Mouse (Mus musculus) stomach, embryonic 16.5 days (tissue): ENCODE results near the gene Sumo3. TPM values are rescaled to one million over a fixed set of nuclear protein-coding genes. Genes with fewer than 3 reads are reported as not detected.

ENCODE experiments used
- ATAC-seq: fragments of 200-750 bp; cut with Nextera tagmentation; 2 replicates; pipeline ENCODE4 v1.8.0; 2017; ENCODE audit warnings: moderate number of reproducible peaks, moderate TSS enrichment; ENCODE audit not compliant: insufficient read depth, low FRiP score
- H3K27ac ChIP-seq: fragments of 300-500 bp; sonication (generic); 2 replicates; pipeline ENCODE4 v1.5.1; 2014; ENCODE audit warnings: low read length
- H3K27me3 ChIP-seq: fragments of 300-500 bp; sonication (generic); 2 replicates; pipeline ENCODE4 v1.6.1; 2014; ENCODE audit warnings: low read length, control low read depth, mixed read lengths; ENCODE audit not compliant: control insufficient read depth, insufficient read depth
- H3K36me3 ChIP-seq: fragments of 300-500 bp; sonication (generic); 2 replicates; pipeline ENCODE4 v1.6.1; 2014; ENCODE audit warnings: low read length; ENCODE audit not compliant: control insufficient read depth, insufficient read depth
- H3K4me1 ChIP-seq: fragments of 300-500 bp; sonication (generic); 2 replicates; pipeline ENCODE4 v1.6.1; 2014; ENCODE audit warnings: low read length, control low read depth, mixed read lengths; ENCODE audit not compliant: control insufficient read depth, insufficient read depth
- H3K4me2 ChIP-seq: fragments of 300-500 bp; sonication (generic); 2 replicates; pipeline ENCODE4 v1.6.1; 2014; ENCODE audit warnings: low read depth, low read length, mixed read lengths
- H3K4me3 ChIP-seq: fragments of 300-500 bp; sonication (generic); replicated peaks from 2 replicates; pipeline ENCODE4 v1.5.1; 2014; ENCODE audit warnings: mild to moderate bottlenecking, low read length
- H3K9ac ChIP-seq: fragments of 300-500 bp; sonication (generic); 2 replicates; pipeline ENCODE4 v1.6.1; 2014; ENCODE audit warnings: low read length
- H3K9me3 ChIP-seq: fragments of 300-500 bp; sonication (generic); replicated peaks from 2 replicates; pipeline ENCODE4 v1.6.1; 2016; ENCODE audit warnings: low read length, control low read depth; ENCODE audit not compliant: control insufficient read depth
- WGBS: fragments of 180-500 bp; shearing (Covaris S2); extraction: QIAGEN DNeasy Blood & Tissue Kit; methylation state at CpG from one replicate; pipeline ENCODE4 v1.1.7; 2014; 5-methylcytosine and 5-hydroxymethylcytosine counted together
- polyA plus RNA-seq: library from polyadenylated mRNA; unstranded; fragments of >200 nt; fragmentation: Nextera tagmentation; extraction: Ambion mirVana; gene quantifications from 2 replicates; pipeline ENCODE4 v1.2.1, GENCODE M21; 2015

Gene Sumo3
- polyA plus RNA-seq, 1 experiment from 2014 or later: 327 TPM

GRCm38 (mm10) chr10:77645571-77645970 lies 39.7 kb downstream of the Sumo3 start:
- 87% methylated on average over 5 of the region's 5 CpGs for WGBS
- no peak overlapping the region for H3K4me3 ChIP-seq
- H3K36me3 ChIP-seq: peaks cover 14% of the 10 kb centered on the region
- H3K4me2 ChIP-seq: no peak overlapping the region
- H3K4me1 ChIP-seq: no peaks in the 10 kb centered on the region
- no peak for ATAC-seq
- no peaks in the 10 kb centered on the region for H3K9me3 ChIP-seq
- no peaks in the 10 kb centered on the region for H3K27me3 ChIP-seq
- no peak overlapping the region for H3K9ac ChIP-seq
- no peak overlapping the region for H3K27ac ChIP-seq

GRCm38 (mm10) chr10:77647461-77647860 lies 41.6 kb downstream of the Sumo3 start:
- no peak for ATAC-seq
- H3K9ac ChIP-seq: no peak overlapping the region
- H3K4me3 ChIP-seq: no peak overlapping the region
- H3K9me3 ChIP-seq: no peaks in the 10 kb centered on the region
- no peaks in the 10 kb centered on the region for H3K27me3 ChIP-seq
- peaks cover 10% of the 10 kb centered on the region; the same call in 1 of the 2 replicates for H3K36me3 ChIP-seq
- H3K27ac ChIP-seq: no peak overlapping the region
- H3K4me2 ChIP-seq: no peak overlapping the region
- 67% methylated on average over 1 of the region's 1 CpGs for WGBS
- H3K4me1 ChIP-seq: no peaks in the 10 kb centered on the region

- Histone ChIP-seq H3K4me3 (no peak overlapping the region), H3K9ac (no peak overlapping the region), H3K36me3 (peaks cover 10% of the 10 kb centered on the region; the same call in 1 of the 2 replicates), H3K27me3 (no peaks in the 10 kb centered on the region), H3K4me2 (no peak overlapping the region), H3K9me3 (no peaks in the 10 kb centered on the region), H3K27ac (no peak overlapping the region), H3K4me1 (no peaks in the 10 kb centered on the region)
- ATAC-seq: no peak
- 76% methylated on average over 8 of the region's 8 CpGs for WGBS
Measured at GRCm38 (mm10) chr10:77647901-77648300, 42.0 kb downstream of the Sumo3 start.

- 85% methylated on average over 9 of the region's 9 CpGs for WGBS
- Histone ChIP-seq H3K4me3 (no peak overlapping the region), H3K9me3 (no peaks in the 10 kb centered on the region), H3K4me1 (no peaks in the 10 kb centered on the region), H3K9ac (no peak overlapping the region), H3K27ac (no peak overlapping the region), H3K27me3 (no peaks in the 10 kb centered on the region), H3K4me2 (no peak overlapping the region), H3K36me3 (no peaks in the 10 kb centered on the region)
- ATAC-seq: no peak
Measured at GRCm38 (mm10) chr10:77652046-77652445, 46.1 kb downstream of the Sumo3 start.

- ATAC-seq: 0 out of 2 replicates have a peak, but pooled peaks have one; percentile 59
- 52% methylated on average over 15 of the region's 15 CpGs for whole genome bisulfite sequencing
Measured at GRCm38 (mm10) chr10:77658286-77658994, 52.5 kb downstream of the Sumo3 start.

GRCm38 (mm10) chr10:77663949-77664665 lies 58.2 kb downstream of the Sumo3 start:
- ATAC-seq: no peak
- 40% methylated on average over 43 of the region's 43 CpGs for WGBS
- Histone ChIP-seq H3K4me3 (no peak overlapping the region), H3K27ac (no peak overlapping the region), H3K4me2 (0 out of 2 replicates have a peak overlapping the region, but pooled peaks have one; percentile 15), H3K9me3 (no peaks in the 10 kb centered on the region), H3K9ac (no peak overlapping the region), H3K27me3 (no peaks in the 10 kb centered on the region), H3K36me3 (no peaks in the 10 kb centered on the region), H3K4me1 (no peaks in the 10 kb centered on the region)

More at GRCm38 (mm10) chr10:77658286-77658994, 52.5 kb downstream of the Sumo3 start:
- Histone ChIP-seq H3K9me3 (no peaks in the 10 kb centered on the region), H3K9ac (no peak overlapping the region), H3K36me3 (no peaks in the 10 kb centered on the region), H3K4me2 (no peak overlapping the region), H3K27ac (no peak overlapping the region), H3K4me1 (peaks cover 6% of the 10 kb centered on the region; the same call in 1 of the 2 replicates), H3K27me3 (no peaks in the 10 kb centered on the region), H3K4me3 (no peak overlapping the region)

GRCm38 (mm10) chr10:77666342-77666741 lies 60.4 kb downstream of the Sumo3 start:
- Histone ChIP-seq H3K4me2 (no peak overlapping the region), H3K9me3 (no peaks in the 10 kb centered on the region), H3K4me1 (no peaks in the 10 kb centered on the region), H3K27ac (no peak overlapping the region), H3K4me3 (no peak overlapping the region), H3K27me3 (no peaks in the 10 kb centered on the region), H3K9ac (no peak overlapping the region), H3K36me3 (no peaks in the 10 kb centered on the region)
- ATAC-seq: peak; percentile 27; the same call in 1 of the 2 replicates
- WGBS: 59% methylated on average over 8 of the region's 8 CpGs

GRCm38 (mm10) chr10:77667402-77667801 lies 61.5 kb downstream of the Sumo3 start:
- no peaks in the 10 kb centered on the region for H3K4me1 ChIP-seq
- H3K4me2 ChIP-seq: no peak overlapping the region
- no peak overlapping the region for H3K9ac ChIP-seq
- H3K9me3 ChIP-seq: no peaks in the 10 kb centered on the region
- H3K27me3 ChIP-seq: no peaks in the 10 kb centered on the region
- H3K4me3 ChIP-seq: no peak overlapping the region
- no peaks in the 10 kb centered on the region for H3K36me3 ChIP-seq
- 70% methylated on average over 4 of the region's 4 CpGs for WGBS
- ATAC-seq: no peak
- H3K27ac ChIP-seq: no peak overlapping the region
